Mouse (Mus musculus) R1 (cell line): Measurements from ENCODE around the gene Fgfr2.

ENCODE experiments used
- DNase-seq: peaks from one replicate; pipeline ENCODE4 v3.0.0-alpha.2; 2018; ENCODE audit warnings: low read depth, low spot score

The Fgfr2 gene

GRCm38 (mm10) chr7:132237191-132237590 is 886.0 kb downstream of the Fgfr2 start:
- DNase-seq = no peak

- DNase-seq = no peak
Measured at GRCm38 (mm10) chr7:132236789-132237188, 886.4 kb downstream of the Fgfr2 start.

DNA sequence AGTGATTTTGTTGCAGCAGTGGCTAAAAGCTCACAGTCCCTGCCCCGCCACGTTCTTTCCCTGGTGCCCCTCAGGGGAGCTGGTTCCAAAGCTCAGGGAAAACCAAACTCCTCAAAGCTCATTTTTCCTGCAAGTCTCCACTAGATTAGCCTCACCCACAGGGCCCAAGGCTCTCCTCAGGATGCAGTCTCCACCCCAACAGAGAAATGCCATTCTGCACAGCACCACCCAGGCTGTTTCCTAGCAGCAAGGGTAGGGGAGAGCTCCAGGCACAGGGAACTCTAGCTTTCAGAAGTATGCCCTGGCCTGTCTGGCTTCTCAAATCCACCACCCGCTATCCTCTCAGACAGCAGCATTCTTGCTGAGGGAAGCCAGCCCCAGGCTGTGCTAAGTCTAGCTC is 888.9 kb downstream of the Fgfr2 start:
- DNase-seq = no peak

DNA sequence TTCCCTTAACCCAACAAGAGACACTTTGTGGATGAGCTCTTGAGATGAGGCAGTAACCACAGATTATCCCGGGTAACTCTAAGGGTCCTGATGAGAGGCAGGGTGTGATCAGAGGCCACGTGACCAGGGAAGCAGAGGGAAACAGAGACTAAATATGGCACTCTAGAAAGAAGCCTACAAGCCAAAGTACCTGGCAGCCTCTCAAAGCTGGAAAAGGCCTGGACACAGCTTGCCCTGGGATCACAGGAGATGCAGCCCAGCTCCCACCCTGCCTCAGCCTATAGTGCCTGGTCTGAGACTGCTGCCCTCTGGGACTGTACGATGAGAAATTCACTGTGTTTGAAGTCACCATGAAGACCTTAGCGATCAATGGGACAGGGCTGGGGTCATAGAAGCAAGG is 889.4 kb downstream of the Fgfr2 start:
- DNase-seq = no peak

DNA sequence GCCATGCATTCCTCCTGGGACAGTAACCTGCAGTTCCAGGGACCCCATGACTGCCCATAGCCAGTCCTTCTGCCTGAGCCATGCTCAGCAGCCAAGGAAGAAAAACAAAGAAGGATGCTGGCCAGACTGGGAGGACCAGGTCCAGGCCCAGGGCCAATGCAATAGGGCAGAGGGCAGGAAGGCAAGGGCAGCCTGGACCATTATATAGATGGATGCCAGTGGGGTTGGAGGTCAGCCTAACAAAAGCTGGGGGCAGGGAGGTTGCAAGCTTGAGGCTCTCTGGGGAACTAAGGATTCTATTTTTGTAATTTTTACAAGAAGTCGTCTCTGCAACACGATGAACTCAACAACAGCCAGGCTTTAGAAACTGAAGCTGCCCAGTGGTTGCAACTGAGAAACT is 890.2 kb downstream of the Fgfr2 start:
- no peak for DNase-seq

GRCm38 (mm10) chr7:132231476-132231875 is 891.7 kb downstream of the Fgfr2 start:
- DNase-seq = no peak

DNA sequence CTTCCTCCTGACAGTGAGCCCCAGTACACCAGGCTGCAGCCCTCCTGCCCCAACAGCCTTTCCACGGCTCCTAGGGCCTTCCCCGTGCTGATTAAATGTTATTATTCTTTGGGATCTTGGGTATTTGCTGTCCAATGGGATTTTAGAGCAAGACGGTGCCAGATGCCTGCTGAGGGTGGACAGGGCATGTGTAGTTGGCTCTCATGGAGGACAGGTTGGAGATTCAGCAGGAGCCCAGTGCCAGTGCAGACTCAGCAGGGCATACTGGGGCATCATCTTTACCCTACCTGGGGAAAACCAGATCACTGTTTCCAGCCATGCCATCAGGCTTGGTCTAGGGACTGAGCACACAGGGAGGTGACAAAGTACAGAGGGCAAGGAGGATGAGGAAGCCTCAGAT is 892.2 kb downstream of the Fgfr2 start:
- DNase-seq = no peak

DNA sequence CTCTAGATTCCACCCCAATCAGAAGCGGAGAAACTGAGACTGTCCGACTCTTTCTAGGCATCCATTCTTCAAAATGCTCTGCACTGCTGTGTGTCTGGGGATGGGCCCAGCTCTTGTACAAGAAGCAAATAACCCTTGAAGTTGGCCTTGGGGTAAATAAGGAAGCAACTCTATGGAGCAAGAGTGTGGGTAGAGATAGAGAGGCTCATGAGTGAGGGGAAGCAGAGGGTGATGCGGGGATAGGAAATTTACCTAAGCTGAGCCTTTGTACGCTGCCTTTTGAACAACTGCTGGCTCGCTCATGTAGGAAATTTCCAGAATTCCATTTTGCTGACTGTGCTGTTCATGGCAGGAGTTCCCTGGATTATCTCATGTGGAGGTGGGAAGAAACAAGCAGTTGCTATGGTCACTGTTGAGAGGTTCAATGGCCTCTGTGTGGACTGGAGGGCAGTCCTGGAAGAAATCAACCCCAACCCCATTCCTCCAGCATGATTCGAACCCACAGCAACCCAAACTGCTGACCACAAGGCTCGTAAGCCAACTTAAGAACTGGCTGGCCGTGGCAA is 896.0 kb downstream of the Fgfr2 start:
- no peak for DNase-seq

- DNase-seq = peak; percentile 80
Measured at GRCm38 (mm10) chr7:132226379-132227074, 896.6 kb downstream of the Fgfr2 start.

GRCm38 (mm10) chr7:132223452-132224141 is 899.6 kb downstream of the Fgfr2 start:
- no peak for DNase-seq

GRCm38 (mm10) chr7:132214031-132214430 is 909.1 kb downstream of the Fgfr2 start:
- DNase-seq = no peak

DNA sequence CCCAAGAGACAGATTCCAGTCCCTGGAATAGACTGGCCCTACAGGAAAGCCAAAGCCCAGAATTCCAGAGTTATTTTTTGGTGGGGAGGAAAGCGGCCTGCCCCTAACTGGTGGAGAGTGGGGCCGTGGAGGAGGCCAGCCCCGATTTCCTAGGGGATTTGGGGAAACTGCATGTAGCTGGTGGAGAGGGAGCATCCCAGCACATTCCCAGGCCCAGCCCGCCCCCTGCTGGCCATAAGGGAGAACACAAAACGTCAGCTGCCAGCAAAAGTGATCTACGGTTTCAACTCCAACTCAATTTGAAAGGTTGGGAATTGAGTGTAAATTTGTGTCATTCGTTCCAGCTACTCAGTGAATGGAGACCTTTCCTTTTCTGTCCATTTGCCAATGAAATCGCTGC is 909.7 kb downstream of the Fgfr2 start:
- DNase-seq = peak; percentile 51

GRCm38 (mm10) chr7:132211920-132212701 is 911.0 kb downstream of the Fgfr2 start:
- DNase-seq = no peak

- DNase-seq = peak; percentile 37
Measured at GRCm38 (mm10) chr7:132210616-132211015, 912.5 kb downstream of the Fgfr2 start.

DNA sequence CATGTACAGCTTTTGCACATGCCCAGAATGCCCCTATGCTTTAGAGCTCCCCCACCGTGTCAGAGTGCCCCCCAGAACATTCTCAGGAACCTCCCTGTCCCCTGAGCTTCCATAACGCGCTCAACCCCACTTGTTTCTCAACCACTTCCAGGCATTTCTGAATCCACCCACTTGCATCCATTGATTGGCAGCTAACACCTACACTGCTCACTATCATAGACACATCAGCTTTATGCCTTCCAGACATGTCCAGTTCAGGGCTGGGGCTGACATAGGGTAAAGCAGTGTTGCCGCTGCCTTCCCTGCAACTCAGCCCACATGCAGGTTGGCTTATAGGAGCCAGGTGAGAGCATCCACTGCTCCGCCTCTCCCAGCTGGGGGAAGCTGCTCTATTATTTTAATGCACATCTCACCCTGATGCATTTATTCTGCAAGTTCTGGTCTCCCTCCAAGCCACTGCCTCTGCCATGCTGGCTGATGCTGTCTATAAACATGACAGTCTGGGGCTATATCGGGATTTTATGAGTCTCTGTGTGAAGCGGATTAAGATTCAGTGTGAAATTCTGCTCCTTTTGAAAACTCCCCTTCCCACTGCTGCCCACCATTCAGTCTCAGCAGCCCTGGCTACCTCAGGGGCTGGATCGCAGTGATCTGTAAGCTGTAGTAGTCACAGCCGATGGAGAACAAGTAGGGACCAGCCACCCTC is 914.1 kb downstream of the Fgfr2 start:
- DNase-seq = no peak

- no peak for DNase-seq
Measured at GRCm38 (mm10) chr7:132204073-132204612, 919.0 kb downstream of the Fgfr2 start.

DNA sequence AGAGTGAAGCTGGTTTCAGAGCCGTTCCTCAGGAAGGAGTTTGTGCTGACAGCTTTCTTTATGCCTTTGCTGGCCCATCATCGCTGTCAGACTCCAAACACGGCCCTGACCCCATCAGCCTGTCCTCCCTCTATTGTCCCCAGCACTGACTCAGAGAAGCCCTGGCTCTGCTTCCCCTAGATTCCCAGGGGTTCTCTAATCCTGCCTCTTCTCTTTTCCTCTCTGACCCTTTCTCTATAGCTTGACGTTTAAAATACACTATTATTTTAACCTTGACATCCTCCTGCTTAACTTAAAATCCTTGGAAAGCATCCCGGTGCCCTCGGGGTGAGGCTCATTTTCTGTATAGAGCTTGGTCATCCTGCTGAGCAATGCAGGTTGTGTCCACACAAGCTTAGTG is 923.5 kb downstream of the Fgfr2 start:
- DNase-seq = no peak

DNA sequence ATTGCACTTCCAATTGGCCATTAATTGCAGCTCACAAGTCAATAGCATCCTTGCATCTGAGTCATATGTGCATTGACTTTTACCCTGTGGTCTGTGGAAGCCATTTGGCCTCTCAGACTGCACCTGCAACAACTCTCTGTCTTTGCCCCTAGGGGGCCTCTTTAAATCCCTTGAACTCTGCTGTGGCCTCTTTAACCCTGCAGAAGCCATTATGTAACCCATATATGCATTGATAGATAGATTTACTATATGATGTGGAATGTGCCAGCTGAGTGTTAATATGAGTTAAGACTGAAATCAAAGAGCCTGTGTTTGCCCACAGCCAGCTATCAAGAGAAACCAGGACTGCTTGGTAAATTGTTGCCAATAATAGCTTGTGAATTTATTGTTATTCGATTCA is 924.3 kb downstream of the Fgfr2 start:
- DNase-seq = no peak

GRCm38 (mm10) chr7:132197817-132198475 is 925.2 kb downstream of the Fgfr2 start:
- DNase-seq = no peak

DNA sequence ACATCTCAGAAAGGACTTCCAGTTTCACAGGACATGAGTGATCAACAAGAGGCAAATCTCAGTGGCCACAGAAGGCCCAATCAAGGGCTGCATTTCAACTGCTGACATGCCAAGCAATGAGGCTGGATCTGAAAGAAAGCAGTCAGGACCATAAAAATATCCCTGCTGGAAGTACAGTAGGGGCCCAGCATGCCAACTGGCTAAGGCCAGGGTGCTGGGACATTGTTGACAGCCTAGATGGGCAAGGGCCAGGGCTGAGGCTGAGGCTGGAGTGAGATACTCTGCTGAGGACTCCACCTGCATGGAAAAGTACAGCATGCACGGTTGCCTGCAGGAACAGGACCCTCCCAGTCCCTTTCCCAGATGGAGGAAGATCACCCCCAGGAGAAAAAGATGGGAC is 926.6 kb downstream of the Fgfr2 start:
- no peak for DNase-seq

DNA sequence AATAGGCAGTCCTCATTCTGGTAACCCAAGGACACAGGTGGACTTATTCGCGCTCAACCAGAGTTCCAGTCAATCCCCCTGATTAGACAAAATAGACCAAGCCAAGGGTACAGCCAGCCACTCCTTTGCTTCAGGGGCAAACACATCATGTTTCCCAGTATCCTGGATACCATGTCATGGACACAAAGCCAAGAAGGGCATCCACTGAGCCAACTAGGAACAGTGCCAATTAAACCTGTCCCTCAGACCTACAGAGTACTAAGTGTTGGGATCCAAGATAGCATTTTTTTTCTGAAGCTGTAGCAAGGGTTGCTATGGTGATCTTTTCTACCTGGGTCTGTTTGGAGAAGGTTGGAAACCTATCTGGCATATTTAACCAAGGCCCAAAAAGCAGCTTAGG is 929.5 kb downstream of the Fgfr2 start:
- no peak for DNase-seq
